Mouse (Mus musculus): ENCODE data around the gene Rfwd3. TPM values are rescaled to one million over a fixed set of nuclear protein-coding genes. Genes with fewer than 3 reads are reported as not detected.

Rfwd3 gene
- polyA plus RNA-seq (2015; fragmentation: Nextera tagmentation; extraction: Ambion mirVana), result 38.5 and 39.8 TPM in 2 replicates

DNA sequence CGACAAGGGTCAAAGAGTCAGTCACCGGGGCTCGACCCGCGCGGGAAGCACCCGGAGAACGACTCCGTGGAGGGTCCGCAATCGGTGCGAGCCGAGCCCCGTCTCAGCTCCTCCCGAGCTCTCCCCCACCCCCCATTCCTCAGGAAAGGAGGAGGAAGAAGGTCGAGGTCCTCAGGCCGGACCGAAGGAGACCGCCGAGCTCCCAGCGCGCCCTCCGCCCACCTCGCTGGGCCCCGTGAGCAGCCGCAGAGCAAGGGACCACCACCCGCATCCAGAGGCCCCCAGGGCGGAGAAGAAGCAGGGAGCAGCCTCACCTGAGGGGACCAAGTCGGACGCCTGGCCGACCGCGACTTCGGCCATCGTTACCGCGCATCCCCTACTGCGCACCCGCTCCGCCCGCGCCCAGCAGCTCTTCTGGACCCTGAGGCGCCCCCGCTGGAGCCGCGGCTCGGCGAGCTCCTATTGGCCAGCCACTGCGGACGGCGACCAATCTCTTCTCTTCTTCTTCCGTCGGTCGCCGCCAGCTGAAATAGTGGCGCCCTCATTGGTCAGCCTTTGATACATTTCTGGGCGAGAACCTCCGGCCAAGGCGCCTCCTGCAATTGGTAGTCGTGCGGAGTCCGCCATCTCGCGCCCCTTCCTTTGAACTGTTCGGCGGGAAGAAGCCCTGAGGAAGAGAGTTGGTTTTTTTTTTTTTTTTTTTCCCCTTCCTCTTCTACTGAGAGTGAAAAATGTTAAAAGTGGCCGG, at the start of gene Rfwd3:
Gene Rfwd3, minus strand, starts transcription at position 402 of the 748 bp plus-strand sequence.
- peaks cover 12% of the 10 kb centered on the region for H3K36me3 ChIP-seq (ENCODE audit: control insufficient read depth, insufficient read depth)
- peak; percentile 99 for ATAC-seq (replicated peaks; ENCODE audit: extremely low read depth, insufficient read depth, low FRiP score)
- H3K4me1 ChIP-seq (ENCODE audit: control insufficient read depth, insufficient read depth, low read length), result peaks cover 10% of the 10 kb centered on the region
- H3K4me2 ChIP-seq (ENCODE audit: low read depth, low read length), result peak within 1 kb of the TSS; percentile 63
- H3K4me3 ChIP-seq (ENCODE audit: low read length), result peak within 1 kb of the TSS; percentile 98
- H3K27me3 ChIP-seq (ENCODE audit: control insufficient read depth, insufficient read depth, low read length), result no peaks in the 10 kb centered on the region
- H3K9ac ChIP-seq (ENCODE audit: low read length), result peak within 1 kb of the TSS; percentile 98
- WGBS, result under 1% methylated on average over 66 of the region's 67 CpGs
- peak within 1 kb of the TSS; percentile 96 for H3K27ac ChIP-seq (ENCODE audit: low read length)
- no peaks in the 10 kb centered on the region for H3K9me3 ChIP-seq (replicated peaks; ENCODE audit: control insufficient read depth, low read length)

DNA sequence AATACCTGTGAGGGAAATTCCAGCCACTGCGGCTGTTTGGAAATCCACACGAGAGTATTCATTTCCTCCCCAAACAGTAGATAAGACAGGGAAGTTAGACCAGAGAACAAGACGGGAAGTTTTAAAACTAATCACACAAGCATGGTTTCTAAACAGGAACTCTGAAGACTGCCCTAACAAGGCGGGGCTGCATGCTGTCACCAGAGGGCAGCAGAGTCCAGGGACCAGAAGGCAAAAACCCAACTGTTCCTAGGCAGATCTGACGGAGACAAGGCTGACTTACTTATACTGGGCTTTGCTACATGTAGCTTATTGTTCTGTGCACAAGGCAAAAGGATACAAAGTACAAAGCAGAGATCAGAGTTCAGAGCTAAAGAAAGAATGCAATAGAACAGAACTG, 43.2 kb upstream of the Rfwd3 start:
- no peak overlapping the region for H3K9ac ChIP-seq (ENCODE audit: low read length)
- H3K4me3 ChIP-seq (ENCODE audit: low read length), result no peak overlapping the region
- WGBS, result 8% methylated on average over 5 of the region's 5 CpGs
- H3K9me3 ChIP-seq (replicated peaks; ENCODE audit: control insufficient read depth, low read length), result no peaks in the 10 kb centered on the region
- no peaks in the 10 kb centered on the region for H3K36me3 ChIP-seq (ENCODE audit: control insufficient read depth, insufficient read depth)
- peaks cover 2% of the 10 kb centered on the region for H3K4me1 ChIP-seq (ENCODE audit: control insufficient read depth, insufficient read depth, low read length)
- H3K27ac ChIP-seq (ENCODE audit: low read length), result no peak overlapping the region
- no peak overlapping the region for H3K4me2 ChIP-seq (ENCODE audit: low read depth, low read length)
- H3K27me3 ChIP-seq (ENCODE audit: control insufficient read depth, insufficient read depth, low read length), result no peaks in the 10 kb centered on the region
- ATAC-seq (replicated peaks; ENCODE audit: extremely low read depth, insufficient read depth, low FRiP score), result no peak

- ATAC-seq (replicated peaks; ENCODE audit: extremely low read depth, insufficient read depth, low FRiP score), result no peak
- WGBS, result 55% methylated on average over 3 of the region's 3 CpGs
- Histone ChIP-seq H3K9me3 (replicated peaks; ENCODE audit: control insufficient read depth, low read length) (no peaks in the 10 kb centered on the region), H3K36me3 (ENCODE audit: control insufficient read depth, insufficient read depth) (no peaks in the 10 kb centered on the region), H3K4me3 (ENCODE audit: low read length) (no peak overlapping the region), H3K27me3 (ENCODE audit: control insufficient read depth, insufficient read depth, low read length) (no peaks in the 10 kb centered on the region; the same call in 1 of the 2 replicates), H3K4me1 (ENCODE audit: control insufficient read depth, insufficient read depth, low read length) (peaks cover 7% of the 10 kb centered on the region), H3K27ac (ENCODE audit: low read length) (no peak overlapping the region), H3K9ac (ENCODE audit: low read length) (no peak overlapping the region), H3K4me2 (ENCODE audit: low read depth, low read length) (no peak overlapping the region)
These were observed 40.2 kb upstream of the Rfwd3 start for GRCm38 (mm10) chr8:111340186-111340585.

GRCm38 (mm10) chr8:111338370-111339208, 38.6 kb upstream of the Rfwd3 start:
- H3K27ac ChIP-seq (ENCODE audit: low read length), result peak overlapping the region; percentile 71
- H3K9ac ChIP-seq (ENCODE audit: low read length), result peak overlapping the region; percentile 72
- no peaks in the 10 kb centered on the region; the same call in 1 of the 2 replicates for H3K27me3 ChIP-seq (ENCODE audit: control insufficient read depth, insufficient read depth, low read length)
- H3K4me1 ChIP-seq (ENCODE audit: control insufficient read depth, insufficient read depth, low read length), result peaks cover 7% of the 10 kb centered on the region
- no peaks in the 10 kb centered on the region for H3K36me3 ChIP-seq (ENCODE audit: control insufficient read depth, insufficient read depth)
- H3K9me3 ChIP-seq (replicated peaks; ENCODE audit: control insufficient read depth, low read length), result no peaks in the 10 kb centered on the region
- H3K4me2 ChIP-seq (ENCODE audit: low read depth, low read length), result peak overlapping the region; percentile 97
- no peak for ATAC-seq (replicated peaks; ENCODE audit: extremely low read depth, insufficient read depth, low FRiP score)
- 31% methylated on average over 12 of the region's 12 CpGs for WGBS
- H3K4me3 ChIP-seq (ENCODE audit: low read length), result peak overlapping the region; percentile 76

- Histone ChIP-seq H3K4me1 (ENCODE audit: control insufficient read depth, insufficient read depth, low read length) (peaks cover 7% of the 10 kb centered on the region), H3K9me3 (replicated peaks; ENCODE audit: control insufficient read depth, low read length) (no peaks in the 10 kb centered on the region), H3K36me3 (ENCODE audit: control insufficient read depth, insufficient read depth) (no peaks in the 10 kb centered on the region), H3K4me3 (ENCODE audit: low read length) (peak within 1 kb of the TSS; percentile 76), H3K9ac (ENCODE audit: low read length) (peak within 1 kb of the TSS; percentile 72), H3K4me2 (ENCODE audit: low read depth, low read length) (peak within 1 kb of the TSS; percentile 97), H3K27me3 (ENCODE audit: control insufficient read depth, insufficient read depth, low read length) (no peaks in the 10 kb centered on the region; the same call in 1 of the 2 replicates), H3K27ac (ENCODE audit: low read length) (peak within 1 kb of the TSS; percentile 71)
- no peak; the same call in 1 of the 2 replicates for ATAC-seq (replicated peaks; ENCODE audit: extremely low read depth, insufficient read depth, low FRiP score)
- WGBS, result 0% methylated on average over 29 of the region's 29 CpGs
These were observed 37.9 kb upstream of the Rfwd3 start, which contains the start of gene Mlkl for GRCm38 (mm10) chr8:111337890-111338347. TSS of gene Mlkl (minus strand) at chr8:111338177.

DNA sequence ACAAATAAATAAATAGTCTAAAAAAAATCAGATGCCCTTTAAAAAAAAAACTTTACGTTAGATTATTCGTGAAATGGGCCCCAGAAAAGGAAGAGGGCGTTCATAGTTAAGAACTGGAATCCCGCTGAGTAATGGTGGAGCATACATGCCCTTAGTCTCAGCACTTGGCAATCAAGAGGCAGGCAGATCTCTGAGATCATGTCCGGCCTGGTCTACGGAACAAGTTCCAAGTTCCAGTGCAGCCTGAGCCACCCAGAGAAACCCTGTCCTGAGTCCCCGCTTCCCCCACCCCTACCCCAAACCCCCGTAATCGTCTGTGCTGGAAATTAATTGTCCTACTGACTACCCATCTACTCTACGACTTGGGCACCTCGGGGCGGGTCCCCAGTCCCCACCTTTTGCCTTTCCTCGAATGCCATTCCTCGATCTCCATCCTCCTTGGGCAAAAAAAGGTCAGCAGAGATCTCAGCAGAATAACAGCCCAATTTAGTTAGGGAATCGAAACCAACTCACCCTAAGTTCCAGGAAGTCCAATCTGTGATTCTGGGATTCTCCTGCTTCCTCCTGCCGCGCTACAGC, 37.4 kb upstream of the Rfwd3 start:
- H3K9me3 ChIP-seq (replicated peaks; ENCODE audit: control insufficient read depth, low read length), result no peaks in the 10 kb centered on the region
- no peak for ATAC-seq (replicated peaks; ENCODE audit: extremely low read depth, insufficient read depth, low FRiP score)

DNA sequence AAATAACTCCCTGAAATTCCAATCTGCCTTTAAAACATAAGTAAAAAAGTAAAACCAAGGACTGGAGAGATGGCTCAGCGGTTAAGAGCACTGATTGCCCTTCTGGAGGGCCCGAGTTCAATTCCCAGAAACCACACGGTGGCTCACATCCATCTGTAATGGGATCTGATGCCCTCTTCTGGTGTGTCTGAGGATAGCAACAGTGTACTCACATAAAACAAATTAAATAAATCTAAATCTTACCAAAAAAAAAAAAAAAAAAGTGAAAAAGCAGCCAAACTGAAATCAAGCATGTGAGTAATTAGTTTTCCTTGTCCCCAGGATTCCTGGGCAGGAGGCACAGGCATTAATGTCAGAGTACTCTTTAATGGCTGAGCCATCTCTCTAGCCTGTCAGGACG, 36.7 kb upstream of the Rfwd3 start:
- 86% methylated on average over 4 of the region's 4 CpGs for WGBS
- Histone ChIP-seq H3K9ac (ENCODE audit: low read length) (no peak overlapping the region), H3K4me1 (ENCODE audit: control insufficient read depth, insufficient read depth, low read length) (peaks cover 7% of the 10 kb centered on the region), H3K9me3 (replicated peaks; ENCODE audit: control insufficient read depth, low read length) (no peaks in the 10 kb centered on the region), H3K4me2 (ENCODE audit: low read depth, low read length) (peak overlapping the region; percentile 97; the same call in 1 of the 2 replicates), H3K27me3 (ENCODE audit: control insufficient read depth, insufficient read depth, low read length) (no peaks in the 10 kb centered on the region; the same call in 1 of the 2 replicates), H3K4me3 (ENCODE audit: low read length) (no peak overlapping the region), H3K27ac (ENCODE audit: low read length) (no peak overlapping the region), H3K36me3 (ENCODE audit: control insufficient read depth, insufficient read depth) (no peaks in the 10 kb centered on the region)
- no peak for ATAC-seq (replicated peaks; ENCODE audit: extremely low read depth, insufficient read depth, low FRiP score)

More for the DNA sequence above, 37.4 kb upstream of the Rfwd3 start:
- 24% methylated on average over 17 of the region's 17 CpGs for WGBS
- Histone ChIP-seq H3K27ac (ENCODE audit: low read length) (peak overlapping the region; percentile 71), H3K4me3 (ENCODE audit: low read length) (peak overlapping the region; percentile 76), H3K4me1 (ENCODE audit: control insufficient read depth, insufficient read depth, low read length) (peaks cover 7% of the 10 kb centered on the region), H3K36me3 (ENCODE audit: control insufficient read depth, insufficient read depth) (no peaks in the 10 kb centered on the region), H3K4me2 (ENCODE audit: low read depth, low read length) (peak overlapping the region; percentile 97), H3K9ac (ENCODE audit: low read length) (peak overlapping the region; percentile 72), H3K27me3 (ENCODE audit: control insufficient read depth, insufficient read depth, low read length) (no peaks in the 10 kb centered on the region; the same call in 1 of the 2 replicates)

- no peak overlapping the region for H3K9ac ChIP-seq (ENCODE audit: low read length)
- WGBS, result 74% methylated on average over 6 of the region's 6 CpGs
- no peak overlapping the region for H3K27ac ChIP-seq (ENCODE audit: low read length)
- no peak overlapping the region for H3K4me3 ChIP-seq (ENCODE audit: low read length)
- ATAC-seq (replicated peaks; ENCODE audit: extremely low read depth, insufficient read depth, low FRiP score), result no peak
- no peak overlapping the region for H3K4me2 ChIP-seq (ENCODE audit: low read depth, low read length)
- H3K27me3 ChIP-seq (ENCODE audit: control insufficient read depth, insufficient read depth, low read length), result no peaks in the 10 kb centered on the region
- H3K9me3 ChIP-seq (replicated peaks; ENCODE audit: control insufficient read depth, low read length), result no peaks in the 10 kb centered on the region; the same call in 1 of the 2 replicates
- H3K36me3 ChIP-seq (ENCODE audit: control insufficient read depth, insufficient read depth), result no peaks in the 10 kb centered on the region
- no peaks in the 10 kb centered on the region for H3K4me1 ChIP-seq (ENCODE audit: control insufficient read depth, insufficient read depth, low read length)
These were observed 25.3 kb upstream of the Rfwd3 start for GRCm38 (mm10) chr8:111325222-111325790.
